Mouse (Mus musculus): Measurements from ENCODE around the gene Opcml. TPM values are rescaled to one million over a fixed set of nuclear protein-coding genes. Genes with fewer than 3 reads are reported as not detected.

The Opcml gene
- total and polyA plus RNA-seq, 2 experiments: under 0.01 TPM; not detected in 1

DNA sequence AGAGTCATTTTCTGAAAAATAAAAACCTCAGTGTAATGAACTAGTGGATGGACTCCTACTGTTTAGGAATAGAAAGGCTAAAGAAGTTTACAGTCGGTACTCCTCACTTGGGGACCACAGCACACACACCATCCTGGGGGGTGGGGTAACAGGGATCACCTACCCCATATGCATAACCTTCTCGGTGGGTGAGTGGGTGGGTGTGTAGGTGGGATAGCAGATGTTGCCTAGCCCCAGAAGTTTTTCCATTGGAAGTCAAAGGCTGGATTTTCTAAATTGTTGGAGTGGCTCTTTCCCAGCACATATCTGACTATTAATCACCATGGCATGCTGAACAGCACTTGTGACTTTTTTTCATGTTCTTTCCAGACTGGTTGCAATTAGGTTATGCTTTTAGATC, 779.2 kb downstream of the Opcml start:
- Histone ChIP-seq H3K9ac (ENCODE audit: low read depth, low read length) (no peak overlapping the region), H3K79me2 (ENCODE audit: control insufficient read depth, insufficient read depth, low read length) (no peaks in the 10 kb centered on the region), H3K27ac (replicated peaks; ENCODE audit: insufficient read depth, low read depth, low read length) (no peak overlapping the region), H3K4me1 (ENCODE audit: control insufficient read depth, insufficient read depth, low read length) (no peaks in the 10 kb centered on the region), H3K4me3 (ENCODE audit: insufficient read depth, low read depth, low read length) (no peak overlapping the region), H3K36me3 (ENCODE audit: control insufficient read depth, insufficient read depth, low read length) (no peaks in the 10 kb centered on the region), H3K27me3 (ENCODE audit: control insufficient read depth, insufficient read depth, low read length) (no peaks in the 10 kb centered on the region)
- 68% methylated on average over 2 of the region's 2 CpGs for WGBS
- TF ChIP-seq POLR2A (IDR thresholded peaks at IDR 0.05; ENCODE audit: extremely low read depth, insufficient read depth, low read length): no peak
- no peak for TF ChIP-seq CTCF (IDR thresholded peaks at IDR 0.05; ENCODE audit: low read depth, low read length)
- no peak for DNase-seq (ENCODE audit: extremely low read depth, low read depth, low spot score)

DNA sequence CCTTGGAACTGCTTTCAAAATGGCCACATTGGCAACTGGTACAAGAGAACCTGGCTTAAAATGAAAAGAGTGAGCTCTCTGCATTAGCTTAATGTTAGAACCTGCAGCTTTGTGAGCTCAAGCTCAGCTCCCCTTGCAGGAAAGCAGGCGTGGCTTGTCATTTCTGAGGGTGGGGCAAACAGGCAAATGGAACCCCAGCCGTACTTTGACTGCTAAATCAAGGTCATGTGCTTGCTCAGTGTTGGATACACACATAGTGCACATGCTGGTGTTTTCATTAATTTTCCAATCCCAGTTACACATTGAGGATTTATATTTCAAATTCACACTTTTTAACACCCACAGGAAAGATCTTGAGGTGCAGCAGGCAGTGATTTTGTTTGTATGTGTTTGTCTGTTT, 781.1 kb downstream of the Opcml start:
- Histone ChIP-seq H3K36me3 (ENCODE audit: control insufficient read depth, insufficient read depth, low read length) (no peaks in the 10 kb centered on the region), H3K27ac (replicated peaks; ENCODE audit: insufficient read depth, low read depth, low read length) (no peak overlapping the region), H3K4me1 (ENCODE audit: control insufficient read depth, insufficient read depth, low read length) (no peaks in the 10 kb centered on the region), H3K27me3 (ENCODE audit: control insufficient read depth, insufficient read depth, low read length) (no peaks in the 10 kb centered on the region), H3K9ac (ENCODE audit: low read depth, low read length) (no peak overlapping the region), H3K4me3 (ENCODE audit: insufficient read depth, low read depth, low read length) (no peak overlapping the region), H3K79me2 (ENCODE audit: control insufficient read depth, insufficient read depth, low read length) (no peaks in the 10 kb centered on the region)
- 51% methylated on average over 2 of the region's 2 CpGs for WGBS
- TF ChIP-seq POLR2A (IDR thresholded peaks at IDR 0.05; ENCODE audit: extremely low read depth, insufficient read depth, low read length): no peak
- TF ChIP-seq CTCF (IDR thresholded peaks at IDR 0.05; ENCODE audit: low read depth, low read length): no peak
- no peak for DNase-seq (ENCODE audit: extremely low read depth, low read depth, low spot score)

GRCm38 (mm10) chr9:28572136-28572774, 781.7 kb downstream of the Opcml start:
- Histone ChIP-seq H3K27ac (replicated peaks; ENCODE audit: insufficient read depth, low read depth, low read length) (no peak overlapping the region), H3K27me3 (ENCODE audit: control insufficient read depth, insufficient read depth, low read length) (no peaks in the 10 kb centered on the region), H3K4me1 (ENCODE audit: control insufficient read depth, insufficient read depth, low read length) (no peaks in the 10 kb centered on the region), H3K79me2 (ENCODE audit: control insufficient read depth, insufficient read depth, low read length) (no peaks in the 10 kb centered on the region), H3K4me3 (ENCODE audit: insufficient read depth, low read depth, low read length) (no peak overlapping the region), H3K36me3 (ENCODE audit: control insufficient read depth, insufficient read depth, low read length) (no peaks in the 10 kb centered on the region), H3K9ac (ENCODE audit: low read depth, low read length) (no peak overlapping the region)
- TF ChIP-seq POLR2A (IDR thresholded peaks at IDR 0.05; ENCODE audit: extremely low read depth, insufficient read depth, low read length): no peak
- TF ChIP-seq CTCF (IDR thresholded peaks at IDR 0.05; ENCODE audit: low read depth, low read length): no peak
- no peak for DNase-seq (ENCODE audit: extremely low read depth, low read depth, low spot score)
- WGBS: 87% methylated on average over 9 of the region's 9 CpGs

- Histone ChIP-seq H3K27me3 (ENCODE audit: control insufficient read depth, insufficient read depth, low read length) (no peaks in the 10 kb centered on the region), H3K4me1 (ENCODE audit: control insufficient read depth, insufficient read depth, low read length) (no peaks in the 10 kb centered on the region), H3K79me2 (ENCODE audit: control insufficient read depth, insufficient read depth, low read length) (no peaks in the 10 kb centered on the region), H3K27ac (replicated peaks; ENCODE audit: insufficient read depth, low read depth, low read length) (no peak overlapping the region), H3K9ac (ENCODE audit: low read depth, low read length) (no peak overlapping the region), H3K4me3 (ENCODE audit: insufficient read depth, low read depth, low read length) (no peak overlapping the region), H3K36me3 (ENCODE audit: control insufficient read depth, insufficient read depth, low read length) (no peaks in the 10 kb centered on the region)
- TF ChIP-seq CTCF (IDR thresholded peaks at IDR 0.05; ENCODE audit: low read depth, low read length) (no peak), POLR2A (IDR thresholded peaks at IDR 0.05; ENCODE audit: extremely low read depth, insufficient read depth, low read length) (no peak)
- DNase-seq (ENCODE audit: extremely low read depth, low read depth, low spot score): no peak
Measured at GRCm38 (mm10) chr9:28578730-28579129, 788.2 kb downstream of the Opcml start.

GRCm38 (mm10) chr9:28587253-28587652, 796.7 kb downstream of the Opcml start:
- H3K4me3 ChIP-seq (ENCODE audit: insufficient read depth, low read depth, low read length): no peak overlapping the region
- no peaks in the 10 kb centered on the region for H3K36me3 ChIP-seq (ENCODE audit: control insufficient read depth, insufficient read depth, low read length)
- no peak overlapping the region for H3K27ac ChIP-seq (replicated peaks; ENCODE audit: insufficient read depth, low read depth, low read length)
- no peak overlapping the region for H3K9ac ChIP-seq (ENCODE audit: low read depth, low read length)
- no peak for TF ChIP-seq CTCF (IDR thresholded peaks at IDR 0.05; ENCODE audit: low read depth, low read length)
- no peak for TF ChIP-seq POLR2A (IDR thresholded peaks at IDR 0.05; ENCODE audit: extremely low read depth, insufficient read depth, low read length)
- 68% methylated on average over 3 of the region's 3 CpGs for WGBS
- no peak for DNase-seq (ENCODE audit: extremely low read depth, low read depth, low spot score)
- H3K27me3 ChIP-seq (ENCODE audit: control insufficient read depth, insufficient read depth, low read length): no peaks in the 10 kb centered on the region
- no peaks in the 10 kb centered on the region for H3K4me1 ChIP-seq (ENCODE audit: control insufficient read depth, insufficient read depth, low read length)
- no peaks in the 10 kb centered on the region for H3K79me2 ChIP-seq (ENCODE audit: control insufficient read depth, insufficient read depth, low read length)

GRCm38 (mm10) chr9:28587857-28588388, 797.3 kb downstream of the Opcml start:
- H3K4me3 ChIP-seq (ENCODE audit: insufficient read depth, low read depth, low read length): no peak overlapping the region
- H3K27me3 ChIP-seq (ENCODE audit: control insufficient read depth, insufficient read depth, low read length): no peaks in the 10 kb centered on the region
- DNase-seq (ENCODE audit: extremely low read depth, low read depth, low spot score): no peak
- TF ChIP-seq CTCF (IDR thresholded peaks at IDR 0.05; ENCODE audit: low read depth, low read length): no peak
- TF ChIP-seq POLR2A (IDR thresholded peaks at IDR 0.05; ENCODE audit: extremely low read depth, insufficient read depth, low read length): no peak
- no peaks in the 10 kb centered on the region for H3K4me1 ChIP-seq (ENCODE audit: control insufficient read depth, insufficient read depth, low read length)
- no peak overlapping the region for H3K27ac ChIP-seq (replicated peaks; ENCODE audit: insufficient read depth, low read depth, low read length)
- H3K36me3 ChIP-seq (ENCODE audit: control insufficient read depth, insufficient read depth, low read length): no peaks in the 10 kb centered on the region
- H3K79me2 ChIP-seq (ENCODE audit: control insufficient read depth, insufficient read depth, low read length): no peaks in the 10 kb centered on the region
- 92% methylated on average over 4 of the region's 4 CpGs for WGBS
- H3K9ac ChIP-seq (ENCODE audit: low read depth, low read length): no peak overlapping the region

All from liver, adult 2 months (tissue).